Mouse (Mus musculus) spleen, postnatal 14 days (tissue): ENCODE measurements around the gene Kdm4a.

ENCODE experiments used
- DNase-seq, 2 experiments: peaks; one replicate each; pipeline ENCODE4 v3.0.0; 2021 to 2022; ENCODE audit warnings: low spot score in 2 of 2

Kdm4a gene

DNA sequence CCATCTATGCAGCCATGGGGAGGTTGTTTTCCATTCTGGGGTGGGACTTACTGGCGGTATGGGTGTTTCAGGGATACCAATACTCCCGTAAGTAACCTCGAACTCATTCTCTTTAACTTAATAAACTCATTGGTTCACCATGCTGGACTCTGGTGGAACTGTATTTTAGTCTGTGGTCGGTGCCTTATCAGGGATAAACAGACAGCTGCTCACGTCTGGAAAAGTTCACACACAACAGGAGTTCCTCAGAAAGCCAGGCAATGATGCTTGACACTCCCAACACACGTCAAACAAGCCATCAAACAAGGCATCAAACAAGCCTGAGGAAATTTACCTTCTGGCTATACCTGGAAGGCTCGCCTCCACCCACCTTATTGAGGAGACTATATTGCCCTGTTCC is 64.7 kb downstream of the Kdm4a start:
- DNase-seq = no peak

GRCm38 (mm10) chr4:118112601-118113000 is 67.2 kb downstream of the Kdm4a start:
- no peak for DNase-seq

- DNase-seq = no peak
These were observed 70.2 kb downstream of the Kdm4a start for GRCm38 (mm10) chr4:118109649-118110048.

DNA sequence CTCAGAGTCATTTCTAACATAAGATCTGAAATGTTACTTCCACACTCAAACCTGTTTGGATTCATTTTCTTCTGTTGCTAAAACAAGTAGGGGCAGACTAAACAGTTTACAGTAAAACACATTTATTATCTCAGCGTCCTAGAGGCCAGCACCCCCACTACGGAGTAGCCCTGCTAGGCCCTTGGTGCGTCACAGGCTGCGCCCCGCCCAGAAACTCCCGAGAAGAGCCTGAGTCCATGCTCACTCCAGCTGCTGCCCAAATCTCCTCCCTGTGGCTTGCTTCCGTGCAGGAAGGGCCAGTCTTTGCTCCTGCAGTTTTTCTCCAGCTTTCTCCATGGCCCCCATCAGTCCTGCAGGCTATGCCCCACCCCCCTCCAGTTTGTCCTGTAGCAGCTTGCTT is 71.1 kb downstream of the Kdm4a start:
- DNase-seq = peak in 1 of 2 experiments; percentile 20

- DNase-seq = peak; percentile 45 to 69
These were observed 74.4 kb downstream of the Kdm4a start for GRCm38 (mm10) chr4:118105256-118106053.

GRCm38 (mm10) chr4:118103280-118103830 is 76.5 kb downstream of the Kdm4a start:
- DNase-seq = no peak

DNA sequence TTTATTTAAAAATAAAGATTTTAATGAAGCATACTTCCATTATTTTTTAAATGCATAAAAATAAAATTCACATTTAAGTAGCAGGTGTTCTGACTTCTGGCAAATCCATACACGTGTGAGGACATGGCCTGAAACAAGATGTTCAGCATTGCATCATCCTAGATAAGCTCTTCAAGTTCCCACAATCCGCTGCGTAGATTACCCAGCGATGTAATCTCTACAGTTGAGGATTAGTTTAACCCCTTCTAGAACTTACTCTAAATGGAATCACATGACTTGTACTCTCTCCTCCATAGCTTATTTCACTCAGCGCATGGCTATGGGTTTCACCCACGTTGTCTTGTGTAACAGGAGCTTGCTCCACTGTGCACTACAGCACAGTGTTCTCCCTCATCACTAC is 78.3 kb downstream of the Kdm4a start:
- no peak for DNase-seq

- DNase-seq = no peak
These were observed 80.0 kb downstream of the Kdm4a start for GRCm38 (mm10) chr4:118099637-118100364.

GRCm38 (mm10) chr4:118098571-118098970 is 81.3 kb downstream of the Kdm4a start:
- DNase-seq = no peak

DNA sequence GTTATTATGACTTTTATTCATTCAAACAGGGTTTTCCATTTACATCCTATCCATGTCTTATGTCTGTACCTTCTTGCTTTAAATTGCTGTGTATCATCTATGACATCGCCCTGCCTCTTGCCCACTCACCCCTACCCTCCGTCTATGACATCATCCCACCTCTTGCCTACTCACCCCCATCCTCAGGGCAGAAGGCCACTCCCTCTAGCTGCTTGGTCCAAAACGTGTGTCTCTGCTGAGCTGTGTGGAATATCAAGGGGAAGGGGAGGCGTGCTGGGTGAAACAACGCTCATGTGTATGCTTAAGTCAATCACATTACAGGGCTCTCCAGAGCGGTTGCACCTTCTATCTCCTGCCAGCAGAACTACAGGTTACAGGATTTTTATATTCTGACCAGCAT is 83.8 kb downstream of the Kdm4a start:
- DNase-seq = no peak

GRCm38 (mm10) chr4:118092784-118093457 is 86.9 kb downstream of the Kdm4a start:
- no peak for DNase-seq

GRCm38 (mm10) chr4:118090449-118090848 is 89.4 kb downstream of the Kdm4a start:
- no peak for DNase-seq

- peak in 1 of 2 experiments; percentile 41 for DNase-seq
These were observed 89.9 kb downstream of the Kdm4a start for GRCm38 (mm10) chr4:118089939-118090338.

DNA sequence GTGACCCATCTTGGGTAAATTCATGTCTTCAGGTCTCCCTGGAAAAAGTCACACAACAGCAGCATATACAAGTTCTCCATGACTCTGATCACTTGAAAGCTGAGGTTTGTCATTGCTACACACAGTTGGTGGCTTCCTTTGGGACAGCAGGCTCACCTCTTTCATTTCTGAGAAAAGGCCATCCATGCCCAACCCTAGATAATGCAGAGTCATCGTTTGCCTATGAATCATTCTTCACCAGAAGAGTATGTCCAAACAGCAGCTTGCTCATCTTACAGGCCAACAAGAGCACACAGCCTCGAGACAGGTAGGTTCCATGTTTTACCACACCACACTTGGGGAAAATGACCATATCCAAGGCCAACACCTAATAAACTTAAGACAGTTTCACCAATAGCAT is 91.1 kb downstream of the Kdm4a start:
- DNase-seq = no peak
